Mouse (Mus musculus) lung, postnatal 0 days (tissue): Measurements from ENCODE around the gene Ccnt1. TPM values are rescaled to one million over a fixed set of nuclear protein-coding genes. Genes with fewer than 3 reads are reported as not detected.

Experiments
- ATAC-seq: fragments of 200-750 bp; cut with Nextera tagmentation; 2 replicates; pipeline ENCODE4 v1.8.0; 2017; ENCODE audit warnings: moderate library complexity
- DNase-seq: peaks from one replicate; pipeline ENCODE4 v3.0.0-alpha.2; 2016; ENCODE audit warnings: low spot score
- H3K27ac ChIP-seq: fragments of 300-500 bp; sonication (generic); 2 replicates; pipeline ENCODE4 v1.5.1; 2014; ENCODE audit warnings: antibody characterized with exemption, mild to moderate bottlenecking, low read length, mixed read lengths
- H3K27me3 ChIP-seq: fragments of 300-500 bp; sonication (generic); replicated peaks from 2 replicates; pipeline ENCODE4 v1.6.1; 2014; ENCODE audit warnings: low read length, mixed read lengths; ENCODE audit not compliant: insufficient read depth
- H3K36me3 ChIP-seq: fragments of 300-500 bp; sonication (generic); 2 replicates; pipeline ENCODE4 v1.6.1; 2014; ENCODE audit warnings: low read length, mixed read lengths; ENCODE audit not compliant: insufficient read depth
- H3K4me1 ChIP-seq: fragments of 300-500 bp; sonication (generic); 2 replicates; pipeline ENCODE4 v1.6.1; 2014; ENCODE audit warnings: antibody characterized with exemption, low read depth, low read length, mixed read lengths; ENCODE audit not compliant: insufficient read depth
- H3K4me2 ChIP-seq: fragments of 300-500 bp; sonication (generic); replicated peaks from 2 replicates; pipeline ENCODE4 v1.6.1; 2014; ENCODE audit warnings: low read depth, mild to moderate bottlenecking, low read length, moderate library complexity, mixed read lengths
- H3K4me3 ChIP-seq: fragments of 300-500 bp; sonication (generic); 2 replicates; pipeline ENCODE4 v1.5.1; 2014; ENCODE audit warnings: low read depth, low read length
- H3K9ac ChIP-seq: fragments of 300-500 bp; sonication (generic); replicated peaks from 2 replicates; pipeline ENCODE4 v1.6.1; 2014; ENCODE audit warnings: low read depth, mild to moderate bottlenecking
- H3K9me3 ChIP-seq: fragments of 300-500 bp; sonication (generic); 2 replicates; pipeline ENCODE4 v1.6.1; 2016; ENCODE audit warnings: low read length, mixed read lengths
- CTCF ChIP-seq: IDR thresholded peaks from 2 replicates; pipeline ENCODE4 v1.5.1; 2016; ENCODE audit warnings: antibody characterized with exemption, mild to moderate bottlenecking
- EP300 ChIP-seq: IDR thresholded peaks from 2 replicates; pipeline ENCODE4 v1.6.1; 2016; ENCODE audit warnings: antibody characterized with exemption, mild to moderate bottlenecking, control low read depth
- WGBS: fragments of 180-500 bp; shearing (Covaris S2); extraction: QIAGEN DNeasy Blood & Tissue Kit; methylation state at CpG from one replicate; pipeline ENCODE4 v1.1.7; 2014; 5-methylcytosine and 5-hydroxymethylcytosine counted together
- polyA plus RNA-seq: library from polyadenylated mRNA; unstranded; fragments of >200 nt; fragmentation: Nextera tagmentation; extraction: Ambion mirVana; gene quantifications from 2 replicates; pipeline ENCODE4 v1.2.1, GENCODE M21; 2015

Ccnt1 gene
- polyA plus RNA-seq, 1 experiment from 2014 or later = 31.0 TPM

- DNase-seq = no peak
- 92% methylated on average over 5 of the region's 5 CpGs for WGBS
Measured at GRCm38 (mm10) chr15:98557186-98557585, 13.5 kb downstream of the Ccnt1 start.

DNA sequence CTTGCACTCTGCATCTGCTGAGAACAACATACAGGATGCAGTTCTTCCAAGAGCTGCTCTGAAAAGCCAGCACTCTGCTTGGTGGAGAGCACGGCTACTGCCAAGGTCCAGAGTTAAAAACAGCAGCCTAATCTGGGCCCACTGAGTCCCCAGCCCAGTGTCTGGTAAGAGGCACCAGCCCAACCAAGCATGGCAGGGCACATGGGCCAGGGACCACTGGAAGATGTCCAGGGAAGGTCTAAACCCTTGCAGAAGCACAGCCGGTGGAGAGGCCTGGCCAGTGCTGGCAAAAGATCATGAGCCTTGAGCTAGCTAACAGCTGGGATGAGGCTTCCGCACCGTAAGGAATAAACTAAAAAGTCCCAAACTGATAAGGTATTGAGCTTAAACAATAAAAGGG lies 14.8 kb downstream of the Ccnt1 start:
- H3K4me2 ChIP-seq = no peak overlapping the region
- H3K27me3 ChIP-seq = no peaks in the 10 kb centered on the region
- no peak for ATAC-seq
- no peaks in the 10 kb centered on the region for H3K4me1 ChIP-seq
- no peak overlapping the region for H3K27ac ChIP-seq
- H3K9me3 ChIP-seq = no peaks in the 10 kb centered on the region
- no peak for DNase-seq
- no peak overlapping the region for H3K4me3 ChIP-seq
- no peak overlapping the region for H3K9ac ChIP-seq
- 89% methylated on average over 4 of the region's 4 CpGs for WGBS
- TF ChIP-seq CTCF (no peak), EP300 (no peak)
- peaks cover 27% of the 10 kb centered on the region; the same call in 1 of the 2 replicates for H3K36me3 ChIP-seq

More at GRCm38 (mm10) chr15:98557186-98557585, 13.5 kb downstream of the Ccnt1 start:
- TF ChIP-seq CTCF (no peak), EP300 (no peak)
- H3K27ac ChIP-seq = no peak overlapping the region
- H3K27me3 ChIP-seq = no peaks in the 10 kb centered on the region
- H3K36me3 ChIP-seq = peaks cover 20% of the 10 kb centered on the region; the same call in 1 of the 2 replicates
- H3K4me3 ChIP-seq = no peak overlapping the region
- no peak overlapping the region for H3K9ac ChIP-seq
- H3K4me2 ChIP-seq = no peak overlapping the region
- H3K4me1 ChIP-seq = no peaks in the 10 kb centered on the region
- no peaks in the 10 kb centered on the region for H3K9me3 ChIP-seq
- no peak for ATAC-seq

GRCm38 (mm10) chr15:98552758-98553157 lies 18.0 kb downstream of the Ccnt1 start:
- WGBS = 84% methylated on average over 2 of the region's 2 CpGs
- Histone ChIP-seq H3K4me1 (no peaks in the 10 kb centered on the region), H3K36me3 (peaks cover 26% of the 10 kb centered on the region; the same call in 1 of the 2 replicates), H3K4me2 (no peak overlapping the region), H3K9me3 (no peaks in the 10 kb centered on the region), H3K27ac (no peak overlapping the region), H3K9ac (no peak overlapping the region), H3K27me3 (no peaks in the 10 kb centered on the region), H3K4me3 (no peak overlapping the region)
- ATAC-seq = no peak
- no peak for DNase-seq
- no peak for TF ChIP-seq CTCF
- no peak for TF ChIP-seq EP300

DNA sequence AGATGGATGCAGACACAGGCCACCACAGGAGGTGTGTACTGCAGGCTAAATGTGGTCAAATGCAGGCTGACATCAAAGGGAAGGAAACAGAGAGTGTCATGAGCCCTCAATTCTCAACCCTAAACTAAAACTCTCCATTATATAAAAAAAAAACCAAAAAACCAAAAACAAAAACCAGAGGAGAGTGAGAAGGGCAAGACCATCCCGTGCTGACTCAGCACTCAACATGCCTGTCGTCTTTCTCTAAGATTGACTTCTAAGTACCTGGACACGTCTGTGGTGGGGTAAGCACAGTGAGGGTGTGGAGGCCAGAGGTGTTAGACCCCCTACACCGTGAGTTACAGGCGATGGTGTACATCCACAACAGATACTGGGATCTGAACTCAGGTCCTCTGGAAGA lies 23.9 kb downstream of the Ccnt1 start:
- Histone ChIP-seq H3K27me3 (no peaks in the 10 kb centered on the region), H3K4me1 (no peaks in the 10 kb centered on the region), H3K9me3 (no peaks in the 10 kb centered on the region), H3K9ac (no peak overlapping the region), H3K4me2 (no peak overlapping the region), H3K4me3 (no peak overlapping the region), H3K36me3 (peaks cover 38% of the 10 kb centered on the region), H3K27ac (no peak overlapping the region)
- TF ChIP-seq CTCF = no peak
- no peak for TF ChIP-seq EP300
- ATAC-seq = no peak
- DNase-seq = no peak
- WGBS = 88% methylated on average over 5 of the region's 5 CpGs

- DNase-seq (no peak), ATAC-seq (no peak)
- no peaks in the 10 kb centered on the region for H3K9me3 ChIP-seq
- WGBS = 98% methylated on average over 3 of the region's 3 CpGs
- H3K27ac ChIP-seq = no peak overlapping the region
- H3K4me1 ChIP-seq = no peaks in the 10 kb centered on the region
- H3K4me2 ChIP-seq = no peak overlapping the region
- no peak for TF ChIP-seq EP300
- no peak for TF ChIP-seq CTCF
- H3K4me3 ChIP-seq = no peak overlapping the region
- H3K9ac ChIP-seq = no peak overlapping the region
- H3K36me3 ChIP-seq = peaks cover 31% of the 10 kb centered on the region
- H3K27me3 ChIP-seq = no peaks in the 10 kb centered on the region
Measured at GRCm38 (mm10) chr15:98545151-98545550, 25.6 kb downstream of the Ccnt1 start.

- no peaks in the 10 kb centered on the region for H3K4me1 ChIP-seq
- no peak overlapping the region for H3K27ac ChIP-seq
- no peak overlapping the region for H3K4me3 ChIP-seq
- no peak overlapping the region for H3K4me2 ChIP-seq
- TF ChIP-seq CTCF = no peak
- no peak for TF ChIP-seq EP300
- 91% methylated on average over 4 of the region's 4 CpGs for WGBS
- ATAC-seq = no peak
- no peak overlapping the region for H3K9ac ChIP-seq
- H3K27me3 ChIP-seq = no peaks in the 10 kb centered on the region
- H3K9me3 ChIP-seq = no peaks in the 10 kb centered on the region
- H3K36me3 ChIP-seq = peaks cover 31% of the 10 kb centered on the region
- DNase-seq = no peak
Measured at GRCm38 (mm10) chr15:98543341-98543740, 27.4 kb downstream of the Ccnt1 start.

- ATAC-seq (no peak), DNase-seq (peak; percentile 45)
- Histone ChIP-seq H3K4me3 (no peak overlapping the region), H3K27ac (no peak overlapping the region), H3K9me3 (no peaks in the 10 kb centered on the region), H3K4me1 (no peaks in the 10 kb centered on the region), H3K36me3 (peaks cover 25% of the 10 kb centered on the region), H3K9ac (no peak overlapping the region), H3K27me3 (no peaks in the 10 kb centered on the region), H3K4me2 (no peak overlapping the region)
- WGBS = 60% methylated on average over 6 of the region's 6 CpGs
- TF ChIP-seq CTCF = no peak
- TF ChIP-seq EP300 = no peak
Measured at GRCm38 (mm10) chr15:98541064-98541463, 29.7 kb downstream of the Ccnt1 start.
